Mouse (Mus musculus): Measurements from ENCODE around the gene Gm9970.
"Not testable (repeated sequence)": the region's sequence is repeated elsewhere in the genome, so short reads cannot be mapped to it uniquely, and the experiment has no call there.

Gene Gm9970

GRCm38 (mm10) chr5:31221304-31221945 is 19.6 kb downstream of the Gm9970 start:
- peak; percentile 12 to 47 for DNase-seq

GRCm38 (mm10) chr5:31220448-31221303 is 20.4 kb downstream of the Gm9970 start, which contains the start of gene Ppm1g:
TSS of gene Ppm1g (minus strand) at chr5:31220687.
- DNase-seq, result peak; percentile 96 to 99

- DNase-seq, result no peak
These were observed 21.1 kb downstream of the Gm9970 start for GRCm38 (mm10) chr5:31219911-31220447.

- no peak for DNase-seq
These were observed 21.6 kb downstream of the Gm9970 start for GRCm38 (mm10) chr5:31219474-31219873.

- DNase-seq, result peak in 1 of 2 experiments; percentile 34
These were observed 22.0 kb downstream of the Gm9970 start for GRCm38 (mm10) chr5:31219070-31219469.

GRCm38 (mm10) chr5:31218294-31218693 is 22.7 kb downstream of the Gm9970 start:
- DNase-seq, result no peak

- DNase-seq, result not testable (repeated sequence)
These were observed 24.5 kb downstream of the Gm9970 start for GRCm38 (mm10) chr5:31216554-31216953.

GRCm38 (mm10) chr5:31204421-31204820 is 36.6 kb downstream of the Gm9970 start:
- DNase-seq, result no peak

- no peak for DNase-seq
These were observed 37.2 kb downstream of the Gm9970 start for GRCm38 (mm10) chr5:31203866-31204265.

- peak in 1 of 2 experiments; percentile 26 for DNase-seq
These were observed 38.1 kb downstream of the Gm9970 start for GRCm38 (mm10) chr5:31202933-31203332.

GRCm38 (mm10) chr5:31201742-31202590 is 39.1 kb downstream of the Gm9970 start, which contains the start of gene Zfp513:
TSS of gene Zfp513 (minus strand) at chr5:31202303.
- peak; percentile 94 to 95 for DNase-seq

- DNase-seq, result no peak
These were observed 39.8 kb downstream of the Gm9970 start for GRCm38 (mm10) chr5:31201042-31201741.

GRCm38 (mm10) chr5:31200327-31200768 is 40.7 kb downstream of the Gm9970 start:
- peak; percentile 36 to 54 for DNase-seq

- no peak for DNase-seq
These were observed 41.1 kb downstream of the Gm9970 start for GRCm38 (mm10) chr5:31199893-31200292.

- DNase-seq, result peak in 1 of 2 experiments; percentile 42
These were observed 41.6 kb downstream of the Gm9970 start for GRCm38 (mm10) chr5:31199321-31199892.

- no peak for DNase-seq
These were observed 42.3 kb downstream of the Gm9970 start for GRCm38 (mm10) chr5:31198616-31199320.

GRCm38 (mm10) chr5:31198170-31198569 is 42.9 kb downstream of the Gm9970 start:
- peak in 1 of 2 experiments; percentile 24 for DNase-seq

GRCm38 (mm10) chr5:31197072-31197471 is 44.0 kb downstream of the Gm9970 start:
- peak in 1 of 2 experiments; percentile 13 for DNase-seq

GRCm38 (mm10) chr5:31196207-31196606 is 44.8 kb downstream of the Gm9970 start:
- no peak for DNase-seq

GRCm38 (mm10) chr5:31195671-31196070 is 45.4 kb downstream of the Gm9970 start:
- no peak for DNase-seq
